Mouse (Mus musculus) kidney, postnatal 4 days (tissue): ENCODE measurements around the gene Bcl11b.

Experiments used
- DNase-seq, 2 experiments: peaks; one replicate each; pipeline ENCODE4 v3.0.0; 2021; ENCODE audit warnings: mixed read lengths in 2 of 2

Bcl11b gene

GRCm38 (mm10) chr12:107887621-107888020 lies 115.8 kb downstream of the Bcl11b start:
- DNase-seq: no peak

GRCm38 (mm10) chr12:107884330-107885065 lies 118.9 kb downstream of the Bcl11b start:
- DNase-seq: no peak

GRCm38 (mm10) chr12:107881726-107882125 lies 121.7 kb downstream of the Bcl11b start:
- no peak for DNase-seq

GRCm38 (mm10) chr12:107880748-107881147 lies 122.7 kb downstream of the Bcl11b start:
- DNase-seq: no peak

GRCm38 (mm10) chr12:107879114-107879777 lies 124.2 kb downstream of the Bcl11b start:
- no peak for DNase-seq

GRCm38 (mm10) chr12:107876237-107876636 lies 127.2 kb downstream of the Bcl11b start:
- DNase-seq: no peak

GRCm38 (mm10) chr12:107874467-107875142 lies 128.8 kb downstream of the Bcl11b start:
- DNase-seq: no peak

GRCm38 (mm10) chr12:107869526-107870050 lies 133.8 kb downstream of the Bcl11b start:
- DNase-seq: no peak

GRCm38 (mm10) chr12:107868291-107868690 lies 135.1 kb downstream of the Bcl11b start:
- no peak for DNase-seq
